Mouse (Mus musculus): ENCODE results near the gene Gm47985.

Gene Gm47985

DNA sequence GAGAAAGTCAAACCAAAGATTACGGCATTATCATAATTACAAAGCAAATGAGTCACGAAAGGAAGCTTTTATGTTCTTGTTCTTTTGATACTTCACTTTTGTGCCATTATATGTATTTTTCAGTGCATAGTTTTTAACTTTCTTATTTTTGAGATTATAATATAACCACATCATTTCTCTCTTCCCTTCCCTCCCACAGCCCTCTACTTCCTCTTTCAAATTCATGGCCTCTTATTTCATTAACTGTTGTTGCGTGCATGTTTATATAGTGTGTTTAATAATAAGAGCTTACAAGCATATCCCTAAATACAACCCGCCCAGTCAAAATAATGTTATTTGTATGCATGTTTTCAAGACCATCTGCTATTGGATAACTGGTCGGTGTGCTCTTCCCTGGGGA, 36.7 kb downstream of the Gm47985 start:
- DNase-seq (ENCODE audit: low read depth, low spot score), result no peak

DNA sequence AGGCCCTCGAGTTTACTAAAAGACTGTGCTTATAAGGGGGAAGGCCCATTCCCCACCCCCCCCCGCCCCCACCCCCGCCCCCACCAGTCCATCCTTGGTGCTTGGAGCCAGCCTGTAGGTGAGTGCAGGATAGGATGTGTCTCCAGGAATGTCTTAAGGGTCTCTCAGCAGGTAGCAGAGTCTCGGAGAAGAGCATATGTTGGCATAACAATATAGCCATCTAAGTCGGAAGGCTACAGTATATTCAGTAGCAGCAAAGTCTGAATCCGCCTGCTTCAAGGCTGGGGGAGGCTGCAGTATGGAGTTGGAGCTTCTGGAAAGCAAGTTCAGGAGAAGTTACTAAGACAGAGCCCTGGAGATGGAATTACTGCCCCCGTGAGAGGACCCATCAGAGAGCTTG, 37.8 kb downstream of the Gm47985 start:
- no peak for DNase-seq (ENCODE audit: low read depth, low spot score)

DNA sequence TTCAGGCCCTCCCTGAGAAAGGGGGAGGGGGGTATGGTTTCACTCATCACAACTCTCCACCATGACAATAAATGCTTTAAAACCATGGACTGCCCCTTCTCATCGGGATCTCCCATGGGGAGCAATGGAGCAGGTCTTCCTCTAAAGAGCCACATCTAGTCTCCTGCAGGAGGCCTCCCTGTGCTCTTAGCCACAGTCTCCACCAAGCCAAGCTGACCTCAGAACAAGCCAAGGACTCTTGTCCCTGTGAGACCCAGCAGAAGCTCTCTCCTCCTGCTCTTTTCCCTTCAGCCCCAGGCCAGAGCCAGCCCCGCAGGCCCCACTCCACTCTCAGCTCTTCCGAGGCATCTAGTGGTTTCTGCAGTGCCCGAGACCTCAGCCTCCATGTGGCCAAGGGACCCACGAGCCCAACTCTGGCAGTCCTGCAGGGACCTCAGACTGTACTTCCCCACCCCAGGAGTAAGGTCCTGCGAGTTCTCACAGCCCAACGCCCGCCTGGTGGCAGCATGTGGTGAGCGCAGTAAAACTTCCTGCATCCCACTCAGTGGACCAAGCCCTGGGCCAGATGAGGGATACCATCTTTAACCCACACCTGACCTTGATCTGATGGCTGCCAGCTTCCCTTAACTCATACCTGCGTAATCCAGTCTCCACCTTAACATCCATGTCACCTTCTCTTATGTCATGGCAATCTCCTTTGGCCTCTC, 40.4 kb downstream of the Gm47985 start:
- DNase-seq (ENCODE audit: low read depth, low spot score), result no peak

DNA sequence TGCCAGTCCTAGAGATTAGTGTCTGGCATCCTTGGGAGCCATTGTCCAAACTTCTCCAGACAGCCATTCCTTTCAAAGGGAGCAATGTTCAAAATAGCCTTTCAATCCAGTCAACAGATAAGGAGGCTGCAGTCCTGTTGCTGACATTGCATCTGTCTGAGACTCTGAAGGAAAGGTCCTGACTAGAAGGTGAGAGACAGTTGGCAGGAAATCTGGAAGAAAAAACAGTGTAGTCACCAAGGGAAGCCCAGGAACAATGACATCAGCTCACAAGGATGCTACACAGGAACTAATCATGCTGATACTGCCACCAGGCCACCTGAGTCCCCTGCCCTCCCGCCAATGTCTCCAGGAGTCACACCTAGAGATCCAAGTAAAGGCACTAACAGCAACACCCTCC, 41.0 kb downstream of the Gm47985 start:
- no peak for DNase-seq (ENCODE audit: low read depth, low spot score)

DNA sequence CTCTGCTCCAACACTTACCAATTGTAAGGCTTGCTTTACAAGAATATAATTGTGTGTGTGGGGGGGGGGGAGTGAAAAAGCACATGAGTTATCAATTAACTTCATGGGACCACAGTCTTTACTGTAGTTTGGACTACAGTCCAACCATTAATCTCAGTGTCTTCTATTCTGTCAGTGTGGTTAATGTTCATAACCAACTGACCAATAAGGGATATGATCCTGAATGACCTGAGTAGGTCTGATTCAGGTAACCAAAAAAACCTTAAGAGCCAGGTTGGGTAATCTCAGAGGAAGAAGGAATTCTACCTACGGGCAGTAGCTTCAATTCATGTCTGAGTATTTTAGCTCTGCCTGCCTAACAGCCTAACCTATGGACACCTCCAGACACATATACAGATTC, 42.2 kb downstream of the Gm47985 start:
- DNase-seq (ENCODE audit: low read depth, low spot score), result no peak

DNA sequence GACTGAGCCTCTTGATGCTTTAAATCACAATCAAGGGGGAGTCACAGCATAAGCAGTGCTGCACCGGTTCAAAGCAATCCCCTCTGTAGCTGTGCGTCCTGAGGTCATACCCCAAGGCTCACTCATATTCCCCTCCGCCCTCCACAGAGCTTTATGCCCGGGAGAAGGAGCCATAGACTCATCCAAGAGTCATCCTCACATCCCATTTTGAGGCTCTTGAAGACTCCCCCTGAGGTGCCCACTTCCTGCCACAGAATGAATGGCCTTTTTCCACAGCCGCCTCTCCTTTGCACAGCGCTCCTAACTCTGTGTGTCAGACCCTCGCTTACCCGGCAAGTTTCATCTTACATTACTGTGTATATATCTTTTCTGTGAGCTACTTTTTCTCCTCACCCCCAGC, 45.2 kb downstream of the Gm47985 start:
- DNase-seq (ENCODE audit: low read depth, low spot score), result no peak

DNA sequence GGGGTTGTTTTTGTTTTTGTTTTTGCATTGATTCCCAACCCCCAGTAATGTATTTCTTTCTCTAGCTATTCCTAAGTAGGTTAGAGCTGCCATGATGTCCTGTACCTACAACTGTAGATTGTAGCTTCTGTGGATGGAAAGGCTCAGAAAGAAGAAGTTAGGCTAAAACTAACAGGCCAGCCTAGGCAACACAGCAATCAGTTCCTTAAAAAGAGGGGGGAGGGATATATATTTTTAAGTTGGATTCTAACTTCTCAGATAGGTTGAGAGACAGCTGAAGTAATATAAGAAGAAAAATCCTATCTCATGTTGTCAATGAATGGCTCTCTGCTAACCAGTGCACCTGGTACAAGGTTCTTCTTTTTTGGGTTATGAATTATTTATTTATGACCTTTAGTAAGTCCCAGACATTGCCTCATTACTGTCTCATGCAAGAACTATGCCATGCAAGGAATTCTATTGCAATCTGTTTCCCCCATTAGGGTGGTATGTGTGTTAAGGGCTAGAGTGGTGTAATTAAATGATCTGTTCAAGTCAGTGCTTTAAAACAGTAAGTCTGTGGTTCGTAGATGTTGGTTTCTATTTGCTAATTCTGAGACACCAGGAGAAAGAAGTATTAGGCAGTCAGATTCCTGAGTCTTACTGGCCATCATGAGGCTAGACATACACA, 46.1 kb downstream of the Gm47985 start:
- no peak for DNase-seq (ENCODE audit: low read depth, low spot score)

DNA sequence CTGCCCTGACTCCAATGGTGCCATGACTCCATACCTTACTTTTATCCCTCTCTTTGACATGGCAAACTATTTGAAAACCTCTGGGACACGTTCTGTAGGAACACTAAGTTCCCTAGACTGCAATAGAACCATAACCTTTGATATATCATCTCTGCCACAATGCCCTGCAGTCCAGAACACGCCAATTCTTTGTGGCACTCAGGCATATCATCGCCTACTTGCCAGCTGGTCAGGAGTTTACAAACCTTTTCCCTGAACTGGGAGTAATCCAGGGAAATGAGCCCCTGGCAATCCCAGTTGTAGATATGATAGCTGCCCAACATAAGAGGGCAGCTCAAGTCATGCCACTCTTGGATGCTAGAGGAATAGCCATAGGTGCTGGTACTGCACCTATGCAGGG, 50.0 kb downstream of the Gm47985 start:
- DNase-seq (ENCODE audit: low read depth, low spot score), result no peak

DNA sequence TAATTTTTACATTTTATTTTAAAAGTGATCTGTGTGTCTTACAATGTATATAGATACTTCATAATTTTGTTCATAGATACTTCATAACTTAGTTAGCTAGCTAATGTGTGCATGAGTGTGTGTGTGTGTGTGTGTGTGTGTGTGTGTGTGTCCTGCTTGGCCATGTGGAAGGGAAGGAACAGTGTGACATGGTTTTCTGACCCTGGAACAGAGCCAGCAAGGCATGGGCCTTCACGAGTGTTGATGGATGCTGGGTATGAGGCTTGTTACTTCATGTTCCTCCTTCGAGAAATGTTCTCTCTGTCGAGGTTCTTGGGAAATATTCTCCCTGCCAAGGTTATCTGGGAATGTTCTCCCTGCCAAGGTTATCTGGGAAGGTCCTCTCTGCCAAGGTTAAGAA, 51.4 kb downstream of the Gm47985 start:
- no peak for DNase-seq (ENCODE audit: low read depth, low spot score)
